Mouse (Mus musculus): ENCODE measurements at regions not wholly inside any gene's neighbourhood (a gene's known extent, or its start where the extent isn't known, plus 50 kb on each side); places are given as distances from the start of the nearest gene placed in this dataset.

- peak; percentile 86 for DNase-seq (ENCODE audit: low read depth, low spot score)
Measured at GRCm38 (mm10) chr14:25213056-25213455, 245.9 kb upstream of the Zmiz1 start.

GRCm38 (mm10) chr14:25223091-25223490, 235.9 kb upstream of the Zmiz1 start:
- DNase-seq (ENCODE audit: low read depth, low spot score): no peak

GRCm38 (mm10) chr14:25225214-25225613, 233.8 kb upstream of the Zmiz1 start:
- DNase-seq (ENCODE audit: low read depth, low spot score): peak; percentile 73

- DNase-seq (ENCODE audit: low read depth, low spot score): peak; percentile 97
Measured at GRCm38 (mm10) chr14:25226155-25226839, 232.7 kb upstream of the Zmiz1 start.

- no peak for DNase-seq (ENCODE audit: low read depth, low spot score)
Measured at GRCm38 (mm10) chr14:25226840-25227506, 232.0 kb upstream of the Zmiz1 start.

- no peak for DNase-seq (ENCODE audit: low read depth, low spot score)
Measured at GRCm38 (mm10) chr14:25228321-25229047, 230.5 kb upstream of the Zmiz1 start.

GRCm38 (mm10) chr14:25229569-25229968, 229.4 kb upstream of the Zmiz1 start:
- DNase-seq (ENCODE audit: low read depth, low spot score): peak; percentile 59

- DNase-seq (ENCODE audit: low read depth, low spot score): no peak
Measured at GRCm38 (mm10) chr14:25231881-25232280, 227.1 kb upstream of the Zmiz1 start.

GRCm38 (mm10) chr14:25236421-25236973, 222.5 kb upstream of the Zmiz1 start:
- DNase-seq (ENCODE audit: low read depth, low spot score): peak; percentile 88

GRCm38 (mm10) chr14:25239335-25239960, 219.5 kb upstream of the Zmiz1 start:
- DNase-seq (ENCODE audit: low read depth, low spot score): no peak

GRCm38 (mm10) chr14:25242753-25243152, 216.2 kb upstream of the Zmiz1 start:
- DNase-seq (ENCODE audit: low read depth, low spot score): no peak

GRCm38 (mm10) chr14:25243289-25243688, 215.7 kb upstream of the Zmiz1 start:
- DNase-seq (ENCODE audit: low read depth, low spot score): no peak

GRCm38 (mm10) chr14:25243698-25244097, 215.3 kb upstream of the Zmiz1 start:
- DNase-seq (ENCODE audit: low read depth, low spot score): no peak

- peak; percentile 23 for DNase-seq (ENCODE audit: low read depth, low spot score)
Measured at GRCm38 (mm10) chr14:25244841-25245240, 214.1 kb upstream of the Zmiz1 start.

- no peak for DNase-seq (ENCODE audit: low read depth, low spot score)
Measured at GRCm38 (mm10) chr14:25245691-25246090, 213.3 kb upstream of the Zmiz1 start.

- no peak for DNase-seq (ENCODE audit: low read depth, low spot score)
Measured at GRCm38 (mm10) chr14:25248941-25249340, 210.0 kb upstream of the Zmiz1 start.

- DNase-seq (ENCODE audit: low read depth, low spot score): no peak
Measured at GRCm38 (mm10) chr14:25253016-25253850, 205.8 kb upstream of the Zmiz1 start.

GRCm38 (mm10) chr14:25263121-25263520, 195.9 kb upstream of the Zmiz1 start:
- no peak for DNase-seq (ENCODE audit: low read depth, low spot score)

- DNase-seq (ENCODE audit: low read depth, low spot score): no peak
Measured at GRCm38 (mm10) chr14:25266846-25267245, 192.1 kb upstream of the Zmiz1 start.

GRCm38 (mm10) chr14:25268090-25268631, 190.8 kb upstream of the Zmiz1 start:
- peak; percentile 15 for DNase-seq (ENCODE audit: low read depth, low spot score)

Data from brain, adult 2 months (tissue).